Mouse (Mus musculus) liver, embryonic 12.5 days (tissue): ENCODE data around the gene Dnah3. TPM values are rescaled to one million over a fixed set of nuclear protein-coding genes. Genes with fewer than 3 reads are reported as not detected.

ENCODE experiments used
- ATAC-seq: fragments of 200-750 bp; cut with Nextera tagmentation; 2 replicates; pipeline ENCODE4 v1.8.0; 2017; ENCODE audit warnings: moderate number of reproducible peaks, mild to moderate bottlenecking, moderate library complexity
- H3K27ac ChIP-seq: fragments of 300-500 bp; sonication (generic); 2 replicates; pipeline ENCODE4 v1.5.1; 2016; ENCODE audit warnings: mild to moderate bottlenecking
- H3K27me3 ChIP-seq: fragments of 300-500 bp; sonication (generic); replicated peaks from 2 replicates; pipeline ENCODE4 v1.6.1; 2016; ENCODE audit warnings: mild to moderate bottlenecking, moderate library complexity
- H3K36me3 ChIP-seq: fragments of 300-500 bp; sonication (generic); 2 replicates; pipeline ENCODE4 v1.6.1; 2016; ENCODE audit warnings: mild to moderate bottlenecking, moderate library complexity
- H3K4me1 ChIP-seq: fragments of 300-500 bp; sonication (generic); 2 replicates; pipeline ENCODE4 v1.6.1; 2016
- H3K4me2 ChIP-seq: fragments of 300-500 bp; sonication (generic); 2 replicates; pipeline ENCODE4 v1.6.1; 2016; ENCODE audit warnings: mild to moderate bottlenecking, moderate library complexity
- H3K4me3 ChIP-seq: fragments of 300-500 bp; sonication (generic); 2 replicates; pipeline ENCODE4 v1.5.1; 2016; ENCODE audit warnings: mild to moderate bottlenecking, moderate library complexity
- H3K9ac ChIP-seq: fragments of 300-500 bp; sonication (generic); 2 replicates; pipeline ENCODE4 v1.6.1; 2016; ENCODE audit warnings: mild to moderate bottlenecking, moderate library complexity
- H3K9me3 ChIP-seq: fragments of 300-500 bp; sonication (generic); replicated peaks from 2 replicates; pipeline ENCODE4 v1.6.1; 2016; ENCODE audit warnings: mild to moderate bottlenecking, moderate library complexity
- WGBS: fragments of 180-500 bp; shearing (Covaris S2); methylation state at CpG from one replicate; pipeline ENCODE4 v1.1.7; 2016; ENCODE audit not compliant: insufficient replicate concordance; 5-methylcytosine and 5-hydroxymethylcytosine counted together
- polyA plus RNA-seq: library from polyadenylated mRNA; unstranded; fragments of >200 nt; fragmentation: Nextera tagmentation; extraction: Ambion mirVana; gene quantifications from 2 replicates; pipeline ENCODE4 v1.2.1, GENCODE M21; 2016

Dnah3 gene
- polyA plus RNA-seq, 1 experiment from 2014 or later, result not detected

DNA sequence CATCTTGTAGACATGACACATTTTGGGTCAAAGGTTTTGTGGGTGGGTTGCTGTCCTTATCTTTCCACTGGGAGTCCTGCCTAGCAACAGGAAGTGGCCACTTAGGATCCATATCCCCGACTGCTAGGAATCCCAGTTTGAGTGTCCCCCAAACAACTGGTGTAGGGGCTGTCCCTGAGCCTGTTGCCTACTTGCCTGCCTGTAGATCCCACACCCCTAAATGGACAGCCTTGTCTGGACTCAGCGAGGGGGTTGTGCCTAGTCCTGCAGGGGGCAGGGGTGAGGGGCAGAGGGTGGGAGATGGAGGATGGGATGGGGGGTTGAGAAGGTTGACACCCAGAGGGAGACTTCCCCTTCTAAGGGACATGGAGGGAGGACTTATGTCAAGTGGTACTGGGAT, 125.8 kb downstream of the Dnah3 start:
- no peaks in the 10 kb centered on the region for H3K4me1 ChIP-seq
- H3K4me2 ChIP-seq, result no peak overlapping the region
- ATAC-seq, result no peak
- no peak overlapping the region for H3K9ac ChIP-seq
- H3K4me3 ChIP-seq, result no peak overlapping the region
- H3K9me3 ChIP-seq, result no peaks in the 10 kb centered on the region
- no peak overlapping the region for H3K27ac ChIP-seq
- H3K36me3 ChIP-seq, result no peaks in the 10 kb centered on the region
- WGBS, result 37% methylated on average over 2 of the region's 2 CpGs
- no peaks in the 10 kb centered on the region for H3K27me3 ChIP-seq

- WGBS, result 69% methylated on average over 9 of the region's 9 CpGs
- H3K27me3 ChIP-seq, result no peaks in the 10 kb centered on the region
- no peaks in the 10 kb centered on the region for H3K36me3 ChIP-seq
- no peak for ATAC-seq
- H3K9ac ChIP-seq, result no peak overlapping the region
- H3K4me2 ChIP-seq, result no peak overlapping the region
- H3K4me3 ChIP-seq, result no peak overlapping the region
- no peaks in the 10 kb centered on the region for H3K9me3 ChIP-seq
- no peaks in the 10 kb centered on the region for H3K4me1 ChIP-seq
- no peak overlapping the region for H3K27ac ChIP-seq
Measured at GRCm38 (mm10) chr7:119965651-119966395, 129.3 kb downstream of the Dnah3 start.

DNA sequence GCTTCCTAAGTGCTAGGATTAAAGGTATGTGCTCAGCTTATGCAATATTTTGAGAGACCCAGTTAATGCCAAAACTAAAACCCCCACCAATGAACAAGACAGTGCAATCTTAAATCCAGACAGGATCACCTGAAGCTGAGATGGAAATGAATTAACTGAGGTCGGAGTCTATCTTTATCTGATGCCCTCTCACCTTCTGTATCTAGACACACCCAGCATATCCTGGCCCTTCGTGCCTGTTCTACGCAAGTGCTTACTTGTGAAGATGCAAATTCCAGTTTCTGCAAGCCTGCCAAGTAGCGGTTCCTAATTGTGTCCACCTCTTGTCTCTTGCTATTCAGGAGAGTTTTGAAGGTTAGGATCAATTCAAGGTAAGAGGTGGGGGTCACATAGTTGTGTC, 129.9 kb downstream of the Dnah3 start:
- no peaks in the 10 kb centered on the region for H3K4me1 ChIP-seq
- no peak overlapping the region for H3K4me3 ChIP-seq
- ATAC-seq, result no peak
- no peak overlapping the region for H3K9ac ChIP-seq
- 71% methylated on average over 4 of the region's 4 CpGs for WGBS
- no peak overlapping the region for H3K4me2 ChIP-seq
- no peaks in the 10 kb centered on the region for H3K9me3 ChIP-seq
- H3K36me3 ChIP-seq, result no peaks in the 10 kb centered on the region
- no peak overlapping the region for H3K27ac ChIP-seq
- no peaks in the 10 kb centered on the region for H3K27me3 ChIP-seq

- no peaks in the 10 kb centered on the region for H3K27me3 ChIP-seq
- H3K36me3 ChIP-seq, result no peaks in the 10 kb centered on the region
- H3K4me2 ChIP-seq, result no peak overlapping the region
- H3K9ac ChIP-seq, result no peak overlapping the region
- no peak for ATAC-seq
- no peak overlapping the region for H3K4me3 ChIP-seq
- H3K4me1 ChIP-seq, result no peaks in the 10 kb centered on the region
- no peaks in the 10 kb centered on the region for H3K9me3 ChIP-seq
- H3K27ac ChIP-seq, result no peak overlapping the region
- WGBS, result 67% methylated on average over 2 of the region's 2 CpGs
Measured at GRCm38 (mm10) chr7:119961107-119961506, 134.0 kb downstream of the Dnah3 start.

GRCm38 (mm10) chr7:119960546-119960945, 134.5 kb downstream of the Dnah3 start:
- 60% methylated on average over 6 of the region's 6 CpGs for WGBS

DNA sequence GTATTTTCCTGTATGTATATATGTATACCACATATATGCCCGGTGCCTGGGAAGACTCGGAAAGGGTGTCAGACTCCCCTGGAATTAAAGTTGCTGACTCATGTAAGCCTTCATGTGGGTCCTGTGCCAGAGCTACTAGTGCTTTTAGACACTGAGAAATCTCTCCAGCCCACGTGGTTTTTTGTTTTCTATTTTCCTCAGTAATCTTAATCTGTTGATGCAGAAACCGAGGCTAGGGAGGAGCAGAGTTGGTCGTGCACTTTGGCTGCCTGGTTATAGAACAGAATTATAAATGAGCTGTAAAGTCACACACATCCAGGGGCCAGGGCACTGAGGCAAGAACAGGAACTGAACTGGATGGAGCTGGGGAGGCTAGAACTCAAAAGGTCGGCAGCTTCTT, 135.1 kb downstream of the Dnah3 start:
- ATAC-seq, result no peak
- H3K27ac ChIP-seq, result no peak overlapping the region
- 55% methylated on average over 6 of the region's 6 CpGs for WGBS

More at GRCm38 (mm10) chr7:119960546-119960945, 134.5 kb downstream of the Dnah3 start:
- H3K4me3 ChIP-seq, result no peak overlapping the region
- no peaks in the 10 kb centered on the region for H3K9me3 ChIP-seq
- no peaks in the 10 kb centered on the region for H3K27me3 ChIP-seq
- no peak overlapping the region for H3K4me2 ChIP-seq
- no peak overlapping the region for H3K27ac ChIP-seq
- H3K4me1 ChIP-seq, result no peaks in the 10 kb centered on the region
- ATAC-seq, result no peak
- H3K36me3 ChIP-seq, result no peaks in the 10 kb centered on the region
- H3K9ac ChIP-seq, result no peak overlapping the region

DNA sequence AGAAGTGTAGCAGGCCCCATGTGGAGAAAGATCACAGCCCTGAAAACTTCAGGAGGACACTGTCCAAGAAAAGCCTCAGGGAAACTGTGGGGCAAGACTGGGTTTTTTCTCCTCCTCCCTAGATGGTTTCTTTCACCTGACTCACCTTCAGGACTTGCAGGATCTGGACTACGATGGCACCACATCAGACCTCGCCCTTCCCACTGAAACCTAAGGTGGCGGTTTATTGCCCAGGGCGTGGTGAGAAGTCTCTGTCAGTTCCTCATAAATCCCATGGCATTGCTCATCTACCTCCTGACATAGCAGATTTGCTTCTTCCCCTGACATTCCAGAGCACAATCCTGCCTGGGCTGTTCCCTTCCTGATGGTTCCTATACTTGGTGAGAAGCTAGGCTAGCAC, 135.6 kb downstream of the Dnah3 start:
- Histone ChIP-seq H3K4me2 (no peak overlapping the region), H3K27me3 (no peaks in the 10 kb centered on the region), H3K4me3 (no peak overlapping the region), H3K9ac (no peak overlapping the region), H3K27ac (no peak overlapping the region), H3K9me3 (no peaks in the 10 kb centered on the region), H3K36me3 (no peaks in the 10 kb centered on the region), H3K4me1 (no peaks in the 10 kb centered on the region)
- 65% methylated on average over 4 of the region's 4 CpGs for WGBS
- no peak for ATAC-seq

More for the DNA sequence above, 135.1 kb downstream of the Dnah3 start:
- no peak overlapping the region for H3K9ac ChIP-seq
- no peaks in the 10 kb centered on the region for H3K36me3 ChIP-seq
- no peak overlapping the region for H3K4me2 ChIP-seq
- no peak overlapping the region for H3K4me3 ChIP-seq
- no peaks in the 10 kb centered on the region for H3K4me1 ChIP-seq
- no peaks in the 10 kb centered on the region for H3K9me3 ChIP-seq
- H3K27me3 ChIP-seq, result no peaks in the 10 kb centered on the region

DNA sequence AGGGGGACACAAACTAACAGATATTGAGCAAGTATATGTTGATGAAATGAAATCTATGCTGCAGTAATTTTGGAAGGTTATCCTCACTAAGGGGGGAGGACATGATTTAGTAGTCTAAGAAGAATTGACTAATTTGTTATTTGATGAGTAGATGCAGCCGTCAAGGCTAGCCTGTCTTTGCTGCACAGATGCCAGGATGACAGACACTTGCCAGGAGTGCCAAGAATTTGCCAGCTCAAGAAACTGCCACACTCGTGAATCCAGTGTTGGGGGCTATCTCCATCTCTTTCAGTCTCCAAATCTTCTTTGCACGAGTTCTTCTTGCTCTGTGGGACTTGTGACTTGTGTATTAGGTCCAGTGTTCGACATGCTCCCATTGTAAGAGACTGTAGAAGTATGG, 136.0 kb downstream of the Dnah3 start:
- H3K27me3 ChIP-seq, result no peaks in the 10 kb centered on the region
- H3K9me3 ChIP-seq, result no peaks in the 10 kb centered on the region
- no peak for ATAC-seq
- no peak overlapping the region for H3K4me2 ChIP-seq
- H3K9ac ChIP-seq, result no peak overlapping the region
- H3K4me1 ChIP-seq, result no peaks in the 10 kb centered on the region
- H3K27ac ChIP-seq, result no peak overlapping the region
- no peaks in the 10 kb centered on the region for H3K36me3 ChIP-seq
- WGBS, result 35% methylated on average over 4 of the region's 4 CpGs
- H3K4me3 ChIP-seq, result no peak overlapping the region

DNA sequence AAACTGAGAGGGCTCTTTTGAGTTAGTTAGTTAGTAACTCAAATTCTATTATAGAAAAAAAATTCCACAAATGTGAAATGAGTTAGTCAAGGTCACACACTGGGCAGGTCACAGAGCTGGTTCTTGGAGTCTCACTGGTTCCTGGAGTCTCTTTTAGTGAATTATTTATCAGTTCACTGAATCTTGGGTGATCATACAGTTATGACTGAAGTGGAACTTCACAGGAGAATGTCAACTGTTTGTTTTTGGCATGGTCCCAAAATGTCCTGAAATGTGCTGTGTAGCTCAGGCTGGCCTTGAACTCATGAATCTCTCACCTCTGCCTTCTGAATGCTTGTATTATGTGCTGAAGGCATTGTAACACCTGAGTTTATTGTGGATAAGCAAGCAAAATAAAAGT, 137.7 kb downstream of the Dnah3 start:
- Histone ChIP-seq H3K4me3 (no peak overlapping the region), H3K36me3 (no peaks in the 10 kb centered on the region), H3K9ac (no peak overlapping the region), H3K27me3 (no peaks in the 10 kb centered on the region), H3K4me2 (no peak overlapping the region), H3K27ac (no peak overlapping the region), H3K4me1 (no peaks in the 10 kb centered on the region), H3K9me3 (no peaks in the 10 kb centered on the region)
- no peak for ATAC-seq

GRCm38 (mm10) chr7:119954047-119954446, 141.0 kb downstream of the Dnah3 start:
- Histone ChIP-seq H3K27me3 (no peaks in the 10 kb centered on the region), H3K36me3 (no peaks in the 10 kb centered on the region), H3K4me2 (no peak overlapping the region), H3K9ac (no peak overlapping the region), H3K4me3 (no peak overlapping the region), H3K27ac (no peak overlapping the region), H3K4me1 (no peaks in the 10 kb centered on the region), H3K9me3 (no peaks in the 10 kb centered on the region)
- ATAC-seq, result no peak
- 50% methylated on average over 1 of the region's 1 CpGs for WGBS

DNA sequence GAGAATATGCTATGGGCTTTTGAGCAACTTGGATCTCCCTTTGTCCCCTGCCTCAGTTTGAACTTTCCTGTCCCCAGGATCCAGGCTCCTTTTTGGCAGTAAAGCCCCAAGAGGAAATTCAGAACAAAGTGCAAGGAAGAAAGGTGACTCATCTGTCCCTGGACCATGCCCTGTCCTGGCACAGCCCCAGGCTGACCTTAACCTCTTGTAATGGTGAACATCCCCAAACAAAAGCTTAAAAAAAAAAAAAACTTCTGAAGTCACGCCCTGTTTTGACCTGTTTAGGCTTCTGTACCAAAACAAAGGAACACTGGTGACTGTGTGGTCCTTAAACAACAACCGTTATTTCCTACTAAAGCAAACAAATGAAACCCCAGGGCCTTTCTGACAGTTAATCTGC, 153.5 kb downstream of the Dnah3 start:
- Histone ChIP-seq H3K4me3 (no peak overlapping the region), H3K9me3 (no peaks in the 10 kb centered on the region), H3K27me3 (no peaks in the 10 kb centered on the region), H3K27ac (no peak overlapping the region), H3K9ac (no peak overlapping the region), H3K36me3 (no peaks in the 10 kb centered on the region), H3K4me2 (no peak overlapping the region), H3K4me1 (no peaks in the 10 kb centered on the region)
- no peak for ATAC-seq
- WGBS, result 43% methylated on average over 2 of the region's 2 CpGs

DNA sequence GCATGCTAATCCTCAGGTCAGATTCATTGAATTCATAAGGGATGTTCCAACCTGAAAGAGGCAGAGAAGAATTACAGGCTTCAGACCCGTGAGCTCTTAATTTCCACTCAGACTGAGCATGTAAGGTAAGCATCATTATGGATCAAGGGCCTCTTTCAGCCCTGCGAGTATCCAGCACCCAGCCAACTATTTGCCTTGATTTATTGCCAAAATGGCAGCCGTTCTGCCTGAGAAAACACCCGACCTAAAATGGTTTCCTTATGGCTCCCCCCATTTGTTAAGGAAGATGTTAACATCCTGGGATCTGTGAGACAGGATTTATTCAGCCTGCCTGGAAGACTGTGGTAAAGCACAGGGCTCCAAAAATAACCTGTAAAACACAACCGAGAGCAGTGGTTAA, 158.0 kb downstream of the Dnah3 start:
- no peak overlapping the region for H3K27ac ChIP-seq
- H3K4me1 ChIP-seq, result no peaks in the 10 kb centered on the region
- WGBS, result 57% methylated on average over 5 of the region's 5 CpGs
- no peak overlapping the region for H3K4me3 ChIP-seq
- H3K9ac ChIP-seq, result no peak overlapping the region
- no peaks in the 10 kb centered on the region for H3K36me3 ChIP-seq
- no peaks in the 10 kb centered on the region for H3K9me3 ChIP-seq
- no peak overlapping the region for H3K4me2 ChIP-seq
- no peaks in the 10 kb centered on the region for H3K27me3 ChIP-seq
- ATAC-seq, result no peak

DNA sequence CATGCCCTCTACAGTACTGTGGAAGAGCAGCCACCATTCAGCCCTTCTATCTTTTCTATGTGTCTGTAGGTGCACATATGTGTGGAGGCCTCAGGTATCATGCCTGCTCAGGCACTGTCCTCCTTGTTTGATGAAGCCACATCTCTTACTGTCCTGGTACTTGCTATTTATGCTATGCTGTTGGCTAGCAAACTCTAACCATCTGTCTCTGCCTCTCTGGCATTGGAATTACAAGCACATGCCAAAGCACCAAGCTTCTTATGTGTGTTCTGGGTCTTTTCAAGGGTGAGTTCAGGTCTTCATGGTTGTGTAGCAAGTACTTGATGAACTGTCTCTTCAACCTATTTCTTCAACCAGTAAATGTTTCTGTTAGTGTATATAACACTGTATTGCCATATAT, 158.8 kb downstream of the Dnah3 start:
- no peaks in the 10 kb centered on the region for H3K9me3 ChIP-seq
- H3K36me3 ChIP-seq, result no peaks in the 10 kb centered on the region
- no peak overlapping the region for H3K4me2 ChIP-seq
- no peaks in the 10 kb centered on the region for H3K27me3 ChIP-seq
- no peak overlapping the region for H3K27ac ChIP-seq
- no peak overlapping the region for H3K4me3 ChIP-seq
- no peak overlapping the region for H3K9ac ChIP-seq
- ATAC-seq, result no peak
- no peaks in the 10 kb centered on the region for H3K4me1 ChIP-seq
